Mouse (Mus musculus) kidney, postnatal 25 days (tissue): ENCODE data around the gene Lrba.
A peak's percentile ranks its signal among the peaks of the same experiment; 100 is the strongest.

Experiments
- DNase-seq, 2 experiments: peaks; one replicate each; pipeline ENCODE4 v3.0.0; 2021; ENCODE audit warnings: mixed read lengths in 2 of 2

The Lrba gene

GRCm38 (mm10) chr3:86522880-86523505, 298.5 kb downstream of the Lrba start:
- no peak for DNase-seq

GRCm38 (mm10) chr3:86531531-86532269, 307.2 kb downstream of the Lrba start:
- no peak for DNase-seq

- no peak for DNase-seq
Measured at GRCm38 (mm10) chr3:86536751-86537150, 312.3 kb downstream of the Lrba start.

GRCm38 (mm10) chr3:86538645-86539554, 314.4 kb downstream of the Lrba start:
- DNase-seq, result no peak

- DNase-seq, result peak in 1 of 2 experiments; percentile 22
Measured at GRCm38 (mm10) chr3:86539555-86540168, 315.2 kb downstream of the Lrba start.

GRCm38 (mm10) chr3:86541074-86541614, 316.7 kb downstream of the Lrba start:
- DNase-seq, result no peak

GRCm38 (mm10) chr3:86541863-86542397, 317.4 kb downstream of the Lrba start:
- no peak for DNase-seq

- no peak for DNase-seq
Measured at GRCm38 (mm10) chr3:86544785-86545184, 320.3 kb downstream of the Lrba start.

GRCm38 (mm10) chr3:86545945-86546344, 321.5 kb downstream of the Lrba start:
- no peak for DNase-seq

GRCm38 (mm10) chr3:86546471-86547250, 322.2 kb downstream of the Lrba start:
- peak; percentile 44 to 73 for DNase-seq

- DNase-seq, result peak in 1 of 2 experiments; percentile 44
Measured at GRCm38 (mm10) chr3:86547251-86547791, 322.8 kb downstream of the Lrba start.

- no peak for DNase-seq
Measured at GRCm38 (mm10) chr3:86548091-86549015, 323.9 kb downstream of the Lrba start, which contains the start of gene Mab21l2. TSS of gene Mab21l2 (minus strand) at chr3:86548629.

GRCm38 (mm10) chr3:86550301-86551010, 326.0 kb downstream of the Lrba start:
- DNase-seq, result no peak

- no peak for DNase-seq
Measured at GRCm38 (mm10) chr3:86551011-86551728, 326.7 kb downstream of the Lrba start.

GRCm38 (mm10) chr3:86552170-86552569, 327.7 kb downstream of the Lrba start:
- no peak for DNase-seq

- no peak for DNase-seq
Measured at GRCm38 (mm10) chr3:86558976-86559375, 334.5 kb downstream of the Lrba start.

GRCm38 (mm10) chr3:86559635-86560034, 335.2 kb downstream of the Lrba start:
- DNase-seq, result no peak

- DNase-seq, result no peak
Measured at GRCm38 (mm10) chr3:86560281-86561022, 336.0 kb downstream of the Lrba start.
